Comparison of ENCODE assay signal across 7 mouse cellular contexts in genomic region chr10:81427327-81427726, GRCm38 (mm10). TPM values are rescaled to one million over a fixed set of nuclear protein-coding genes. Genes with fewer than 3 reads are reported as not detected.
DNase-seq lines count a peak whose midpoint lies in the region; ATAC-seq and TF ChIP-seq lines count a peak whose summit lies in the region.

No protein-coding gene starts in this region.

- peak overlapping the region; percentile 82 for H3K4me3 ChIP-seq in layer of hippocampus, adult 2 months
- peak overlapping the region; percentile 80 for H3K4me3 ChIP-seq in cortical plate, adult 2 months (ENCODE audit: insufficient read depth, low read length)
- peak overlapping the region; percentile 37 for H3K4me3 ChIP-seq in forebrain, embryonic 14.5 days (ENCODE audit: low read depth, low read length)
- H3K4me3 ChIP-seq in liver, embryonic 16.5 days (ENCODE audit: low read depth, low read length): peak overlapping the region; percentile 62

- 0 out of 2 replicates have a peak, but pooled peaks cover 8% of the 10 kb centered on the region for H3K27me3 ChIP-seq in forebrain, embryonic 14.5 days (replicated peaks; ENCODE audit: control insufficient read depth, insufficient read depth, low read length)
- H3K27me3 ChIP-seq in liver, embryonic 16.5 days (ENCODE audit: control insufficient read depth, insufficient read depth, low read depth, low read length): peaks cover 78% of the 10 kb centered on the region

- peak overlapping the region; percentile 95 for H3K27ac ChIP-seq in layer of hippocampus, adult 2 months
- peak overlapping the region; percentile 74; the same call in 1 of the 2 replicates for H3K27ac ChIP-seq in cortical plate, adult 2 months (ENCODE audit: insufficient read depth, low read length)
- no peak overlapping the region for H3K27ac ChIP-seq in forebrain, embryonic 14.5 days (ENCODE audit: low read depth, low read length)
- H3K27ac ChIP-seq in liver, embryonic 16.5 days (ENCODE audit: low read length): no peak overlapping the region

- no peak for TF ChIP-seq POLR2A in cortical plate, adult 2 months (IDR thresholded peaks at IDR 0.05; ENCODE audit: extremely low read depth, insufficient read depth, low read length)

- H3K36me3 ChIP-seq in forebrain, embryonic 14.5 days (ENCODE audit: control insufficient read depth, insufficient read depth, low read length): no peaks in the 10 kb centered on the region
- no peaks in the 10 kb centered on the region for H3K36me3 ChIP-seq in liver, embryonic 16.5 days (ENCODE audit: control insufficient read depth, insufficient read depth)

- H3K9ac ChIP-seq in forebrain, embryonic 14.5 days (ENCODE audit: low read length): peak overlapping the region; percentile 58; the same call in 1 of the 2 replicates
- no peak overlapping the region for H3K9ac ChIP-seq in liver, embryonic 16.5 days (ENCODE audit: low read depth, low read length)

- peak in 1 of 2 experiments; percentile 12 for DNase-seq in layer of hippocampus, adult 2 months (ENCODE audit: low spot score in 2 of 2)
- no peak for DNase-seq in layer of hippocampus, postnatal 10 days (ENCODE audit: low spot score in 2 of 2)
- no peak for DNase-seq in forebrain, embryonic 14.5 days (ENCODE audit: low spot score)
- no peak for DNase-seq in right cerebral cortex, postnatal 36 days (ENCODE audit: low spot score in 2 of 2)
- no peak for DNase-seq in yolk sac, embryonic 10.5 days (ENCODE audit: low spot score)

- H3K9me3 ChIP-seq in forebrain, embryonic 14.5 days (replicated peaks; ENCODE audit: control insufficient read depth, low read length): no peaks in the 10 kb centered on the region
- no peaks in the 10 kb centered on the region for H3K9me3 ChIP-seq in liver, embryonic 16.5 days (replicated peaks; ENCODE audit: control insufficient read depth, low read length)

- WGBS in forebrain, embryonic 14.5 days: 33% methylated on average over 3 of the region's 3 CpGs
- whole genome bisulfite sequencing in liver, embryonic 16.5 days (ENCODE audit: insufficient replicate concordance): 45% methylated on average over 3 of the region's 3 CpGs

- no peak for TF ChIP-seq CTCF in layer of hippocampus, adult 2 months (conservative IDR thresholded peaks at IDR 0.05)
- TF ChIP-seq CTCF in cortical plate, adult 2 months (IDR thresholded peaks at IDR 0.05; ENCODE audit: extremely low read depth, insufficient read depth, low read length): no peak

- ATAC-seq in forebrain, embryonic 14.5 days: no peak
- no peak for ATAC-seq in liver, embryonic 16.5 days (ENCODE audit: low read depth)

- H3K4me1 ChIP-seq in cortical plate, adult 2 months (ENCODE audit: control insufficient read depth, insufficient read depth, low read length): peaks cover 7% of the 10 kb centered on the region; the same call in 1 of the 2 replicates
- peaks cover 23% of the 10 kb centered on the region for H3K4me1 ChIP-seq in forebrain, embryonic 14.5 days (ENCODE audit: control insufficient read depth, insufficient read depth, low read length)
- peaks cover 23% of the 10 kb centered on the region for H3K4me1 ChIP-seq in liver, embryonic 16.5 days (ENCODE audit: control insufficient read depth, low read depth, low read length)

- H3K4me2 ChIP-seq in forebrain, embryonic 14.5 days (ENCODE audit: low read length): peak overlapping the region; percentile 71
- H3K4me2 ChIP-seq in liver, embryonic 16.5 days (ENCODE audit: low read depth, low read length): peak overlapping the region; percentile 65

RNA-seq across cellular contexts. Expression of gene Nfic, which starts 28.1 kb away (rescaled TPM):
- total RNA-seq in layer of hippocampus, adult 2 months (2021): 10 to 100 TPM; 60.0 to 60.1 TPM
- total RNA-seq in layer of hippocampus, postnatal 10 days (2021): 10 to 100 TPM; 51.2 to 55.8 TPM
- polyA plus RNA-seq in cortical plate, adult 2 months (2012; rRNA removed): 52.2 and 54.5 TPM in 2 replicates
- 16.6 and 17.9 TPM in 2 replicates for polyA plus RNA-seq in forebrain, embryonic 14.5 days (2014; fragmentation: Nextera tagmentation; extraction: Ambion mirVana)
- polyA plus RNA-seq in liver, embryonic 16.5 days (2015; fragmentation: Nextera tagmentation; extraction: Ambion mirVana): 10.2 and 12.0 TPM in 2 replicates

RNA-seq across cellular contexts. Expression of gene Smim24, which starts 34.5 kb away (rescaled TPM):
- total RNA-seq in layer of hippocampus, adult 2 months (2021): 1 to 10 TPM; 1.9 to 2.1 TPM
- 1 to 10 TPM; 2.6 to 3.0 TPM for total RNA-seq in layer of hippocampus, postnatal 10 days (2021)
- 2.5 and 3.0 TPM in 2 replicates for polyA plus RNA-seq in cortical plate, adult 2 months (2012; rRNA removed)
- polyA plus RNA-seq in forebrain, embryonic 14.5 days (2014; fragmentation: Nextera tagmentation; extraction: Ambion mirVana): 1.5 and 2.0 TPM in 2 replicates
- polyA plus RNA-seq in liver, embryonic 16.5 days (2015; fragmentation: Nextera tagmentation; extraction: Ambion mirVana): 1.7 and 4.1 TPM in 2 replicates

RNA-seq across cellular contexts. Expression of gene Gm48552, which starts 38.5 kb away (rescaled TPM):
- total RNA-seq in layer of hippocampus, adult 2 months (2021): 1 to 10 TPM; 5.5 to 8.1 TPM
- total RNA-seq in layer of hippocampus, postnatal 10 days (2021): 1 to 10 TPM; 1.1 to 3.5 TPM
- polyA plus RNA-seq in cortical plate, adult 2 months (2012; rRNA removed): 6.8 and 7.8 TPM in 2 replicates
- polyA plus RNA-seq in forebrain, embryonic 14.5 days (2014; fragmentation: Nextera tagmentation; extraction: Ambion mirVana): 0.65 and 0.69 TPM in 2 replicates
- 0.44 and 0.48 TPM in 2 replicates for polyA plus RNA-seq in liver, embryonic 16.5 days (2015; fragmentation: Nextera tagmentation; extraction: Ambion mirVana)

RNA-seq across cellular contexts. Expression of gene Gm48551, which starts 43.1 kb away (rescaled TPM):
- total RNA-seq in layer of hippocampus, adult 2 months (2021): 1 to 10 TPM; 4.4 to 6.1 TPM
- 1 to 10 TPM; 2.3 to 4.5 TPM for total RNA-seq in layer of hippocampus, postnatal 10 days (2021)
- polyA plus RNA-seq in cortical plate, adult 2 months (2012; rRNA removed): 5.8 and 5.9 TPM in 2 replicates
- polyA plus RNA-seq in forebrain, embryonic 14.5 days (2014; fragmentation: Nextera tagmentation; extraction: Ambion mirVana): 3.6 and 4.8 TPM in 2 replicates
- polyA plus RNA-seq in liver, embryonic 16.5 days (2015; fragmentation: Nextera tagmentation; extraction: Ambion mirVana): 0.54 and 0.55 TPM in 2 replicates

RNA-seq across cellular contexts. Expression of gene Dohh, which starts 43.1 kb away (rescaled TPM):
- 10 to 100 TPM; 75.9 to 79.7 TPM for total RNA-seq in layer of hippocampus, adult 2 months (2021)
- total RNA-seq in layer of hippocampus, postnatal 10 days (2021): 10 to 100 TPM; 72.0 to 77.3 TPM
- 106 and 108 TPM in 2 replicates for polyA plus RNA-seq in cortical plate, adult 2 months (2012; rRNA removed)
- polyA plus RNA-seq in forebrain, embryonic 14.5 days (2014; fragmentation: Nextera tagmentation; extraction: Ambion mirVana): 78.7 and 78.8 TPM in 2 replicates
- 46.3 and 48.3 TPM in 2 replicates for polyA plus RNA-seq in liver, embryonic 16.5 days (2015; fragmentation: Nextera tagmentation; extraction: Ambion mirVana)

Comparison
In these comparisons a context has a peak if more than half of its experiments do, and no peak if none do; other contexts are left out.
1. H3K27ac ChIP-seq: peak in layer of hippocampus, adult 2 months (single experiment) and cortical plate, adult 2 months (single experiment); none in forebrain, embryonic 14.5 days (single experiment) and liver, embryonic 16.5 days (single experiment).
2. Peak in every context shown above with its lines, with median percentiles within 50 percentile points of each other: H3K4me3 ChIP-seq.